Mouse (Mus musculus) adrenal gland, adult (tissue): ENCODE data around the gene Ssr2.
"Not testable (repeated sequence)": the region's sequence is repeated elsewhere in the genome, so short reads cannot be mapped to it uniquely, and the experiment has no call there.

Experiments used
- DNase-seq, 2 experiments: peaks; one replicate each; pipeline ENCODE4 v3.0.0; 2022 to 2023; ENCODE audit warnings: low spot score in 1 of 2; ENCODE audit not compliant: inconsistent age in 2 of 2

The Ssr2 gene

DNA sequence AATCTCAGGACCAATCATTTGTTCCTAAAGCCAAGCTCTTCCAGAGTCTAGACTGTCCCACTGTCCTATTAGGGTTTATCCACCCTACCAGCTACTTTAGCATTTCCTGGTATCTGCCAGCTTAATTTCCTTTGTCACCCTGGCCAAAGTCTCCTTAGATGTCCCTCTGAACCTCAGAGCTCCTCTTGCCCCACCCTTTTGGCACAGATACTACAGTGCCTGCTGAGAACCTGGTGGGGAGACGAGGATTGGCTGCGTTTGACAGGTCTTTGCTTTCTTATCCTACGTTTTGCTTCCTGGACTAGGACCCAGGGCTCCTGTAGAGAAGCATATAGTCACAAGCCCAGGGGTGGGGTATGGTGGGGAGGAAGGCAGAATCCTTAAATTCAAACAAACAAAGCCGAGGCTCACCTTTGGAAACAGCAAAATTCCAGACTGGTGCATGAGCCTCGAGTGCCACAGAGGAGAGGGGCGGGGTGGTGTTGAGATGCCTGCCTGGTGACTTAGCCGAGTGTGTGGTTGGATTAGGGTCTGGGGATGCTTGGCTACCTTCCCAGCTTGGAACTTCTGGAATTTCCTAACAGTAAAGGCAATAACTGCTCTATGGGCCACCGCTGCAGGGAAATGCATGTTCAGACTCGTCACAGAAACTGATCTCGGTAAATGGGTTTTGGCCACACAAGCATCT lies 18.4 kb downstream of the Ssr2 start:
- no peak for DNase-seq

DNA sequence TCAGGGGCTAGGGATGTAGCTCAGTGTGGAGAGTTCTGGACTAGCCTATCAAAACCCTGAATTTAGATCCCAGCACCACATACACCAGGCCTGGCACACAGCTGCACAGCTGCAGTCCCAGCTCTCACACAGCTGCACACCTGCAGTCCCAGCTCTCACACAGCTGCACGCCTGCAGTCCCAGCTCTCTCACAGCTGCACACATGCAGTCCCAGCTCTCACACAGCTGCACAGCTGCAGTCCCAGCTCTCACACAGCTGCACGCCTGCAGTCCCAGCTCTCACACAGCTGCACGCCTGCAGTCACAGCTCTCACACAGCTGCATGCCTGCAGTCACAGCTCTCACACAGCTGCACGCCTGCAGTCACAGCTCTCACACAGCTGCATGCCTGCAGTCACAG lies 20.9 kb downstream of the Ssr2 start:
- DNase-seq, result not testable (repeated sequence)

DNA sequence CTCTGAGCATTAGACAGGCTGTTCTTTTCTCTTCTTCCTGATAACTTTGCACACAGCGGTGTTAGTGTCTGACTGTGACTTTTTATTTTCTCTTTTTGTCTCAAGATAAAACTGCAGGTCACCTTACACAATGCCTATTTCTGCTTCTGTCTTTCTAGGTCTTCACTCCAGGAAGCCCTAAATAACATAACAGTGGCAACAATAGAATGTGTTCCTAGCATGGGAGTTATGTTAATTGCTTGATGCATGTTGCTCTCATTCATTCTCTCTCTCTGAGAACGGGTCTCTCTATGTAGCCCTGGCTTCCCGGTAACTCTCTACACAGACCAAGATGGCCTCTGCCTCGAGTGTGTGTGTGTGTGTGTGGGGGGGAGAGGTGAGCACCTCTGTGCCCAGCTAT lies 26.8 kb downstream of the Ssr2 start:
- no peak for DNase-seq

DNA sequence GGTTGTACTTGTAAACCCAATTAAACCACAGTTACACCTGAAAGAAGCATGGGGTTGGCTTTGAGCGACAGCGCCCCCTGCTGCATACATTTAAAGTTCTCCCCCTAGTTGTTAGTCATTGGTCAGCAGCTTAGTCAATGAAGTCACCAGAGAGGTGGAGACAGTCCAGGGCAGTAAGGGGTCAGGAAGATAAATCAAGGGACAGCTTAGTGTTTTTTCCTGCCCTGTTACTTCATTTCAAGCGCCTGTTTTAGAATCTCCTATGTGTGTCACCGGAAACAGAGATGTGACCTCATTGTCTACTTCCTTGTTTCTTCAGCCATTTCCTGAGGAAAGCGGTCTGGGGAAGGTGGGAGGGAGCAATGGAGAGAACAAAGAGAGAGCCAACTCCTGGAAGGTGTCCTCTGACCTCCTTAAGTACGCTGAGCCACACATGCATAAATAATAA lies 28.1 kb downstream of the Ssr2 start:
- DNase-seq, result peak; percentile 87 to 95

DNA sequence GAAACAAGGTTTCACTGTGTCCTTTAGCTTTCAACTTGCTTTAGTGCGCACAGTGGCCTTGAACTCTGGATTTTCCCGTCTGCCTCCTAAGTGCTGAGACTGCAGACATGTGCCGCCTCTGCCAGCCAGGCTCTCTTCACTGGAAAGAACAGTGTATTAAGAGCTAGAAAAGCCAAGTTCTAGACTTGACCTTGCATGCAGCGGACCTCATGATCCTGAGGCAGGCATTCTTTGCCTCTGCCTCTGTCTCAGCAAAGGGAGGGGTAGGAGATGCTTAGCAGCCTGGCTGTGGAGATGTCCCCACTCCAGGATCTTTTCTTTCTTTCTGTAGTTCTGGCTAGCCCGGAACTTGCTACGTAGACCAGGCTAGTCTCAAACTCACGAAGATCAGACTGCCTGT lies 29.2 kb downstream of the Ssr2 start:
- DNase-seq, result peak; percentile 54 to 71

DNA sequence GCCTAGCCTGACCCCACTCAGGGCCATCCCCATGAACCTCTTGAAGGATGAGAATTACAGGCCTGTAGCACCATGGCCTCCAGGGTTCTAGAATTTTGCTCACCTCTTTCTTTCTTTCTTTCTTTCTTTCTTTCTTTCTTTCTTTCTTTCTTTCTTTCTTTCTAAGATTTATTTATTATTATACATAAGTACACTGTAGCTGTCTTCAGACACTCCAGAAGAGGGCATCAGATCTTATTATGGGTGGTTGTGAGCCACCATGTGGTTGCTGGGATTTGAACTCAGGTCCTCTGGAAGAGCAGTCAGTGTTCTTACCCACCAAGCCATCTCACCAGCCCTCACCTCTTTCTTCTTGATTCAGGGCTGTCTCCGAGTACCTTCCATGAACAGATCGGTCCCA lies 30.0 kb downstream of the Ssr2 start, which contains the start of gene Arhgef2:
Gene Arhgef2, plus strand, starts transcription at position 301 of the 400 bp plus-strand sequence.
- DNase-seq, result not testable (repeated sequence)

DNA sequence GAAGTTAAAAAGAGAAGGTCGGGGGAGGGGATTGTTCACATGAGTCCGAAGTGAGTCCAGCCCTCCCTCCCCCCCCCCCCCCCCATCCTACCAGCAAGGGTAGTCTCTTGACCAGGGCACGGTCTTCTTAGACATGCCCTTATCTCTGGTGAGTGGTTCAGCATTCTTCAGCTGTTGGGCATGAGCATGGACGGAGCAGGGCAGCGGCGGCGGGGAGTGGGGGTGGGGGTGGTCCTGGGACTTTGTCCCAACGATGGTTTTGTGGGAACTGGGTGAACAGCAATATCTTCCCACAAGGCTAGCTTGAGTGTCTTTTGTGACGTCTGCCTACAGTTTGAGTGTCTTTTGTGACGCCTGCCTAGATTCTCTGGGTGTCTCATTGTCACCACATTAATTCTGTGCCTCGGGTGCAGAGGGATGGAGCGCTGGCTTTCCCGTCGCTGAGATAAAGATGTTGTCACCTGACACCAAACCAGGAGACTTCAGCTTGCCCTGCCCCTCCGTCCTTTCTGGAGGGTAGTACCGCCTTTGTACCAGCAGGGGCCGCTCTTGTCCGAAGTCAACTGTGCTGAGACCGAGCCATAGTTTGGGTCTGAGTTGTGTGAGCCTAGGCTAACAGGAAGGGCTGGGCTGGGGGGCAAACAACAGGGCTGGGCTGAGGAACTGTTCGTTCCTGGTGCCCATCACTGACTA lies 31.5 kb downstream of the Ssr2 start:
- peak; percentile 86 to 95 for DNase-seq

DNA sequence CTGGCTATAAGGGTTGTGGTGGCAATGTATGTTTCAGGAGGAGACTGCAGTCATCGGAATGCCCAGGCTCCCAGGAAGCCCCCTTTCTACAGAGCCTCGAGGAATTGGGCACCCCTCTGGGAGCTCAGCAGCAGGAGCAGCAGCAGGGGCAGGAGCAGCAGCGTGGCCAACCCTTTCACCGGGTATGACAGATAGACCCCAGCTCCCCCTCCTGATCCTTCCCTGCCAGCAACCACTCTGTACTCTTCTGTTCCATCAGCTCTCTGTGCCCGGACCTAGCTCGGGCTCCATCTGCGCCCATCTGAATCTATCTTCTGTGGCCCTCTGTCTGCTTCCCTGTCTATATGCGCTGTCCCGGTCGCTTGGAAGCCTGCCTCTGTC lies 32.1 kb downstream of the Ssr2 start:
- no peak for DNase-seq

DNA sequence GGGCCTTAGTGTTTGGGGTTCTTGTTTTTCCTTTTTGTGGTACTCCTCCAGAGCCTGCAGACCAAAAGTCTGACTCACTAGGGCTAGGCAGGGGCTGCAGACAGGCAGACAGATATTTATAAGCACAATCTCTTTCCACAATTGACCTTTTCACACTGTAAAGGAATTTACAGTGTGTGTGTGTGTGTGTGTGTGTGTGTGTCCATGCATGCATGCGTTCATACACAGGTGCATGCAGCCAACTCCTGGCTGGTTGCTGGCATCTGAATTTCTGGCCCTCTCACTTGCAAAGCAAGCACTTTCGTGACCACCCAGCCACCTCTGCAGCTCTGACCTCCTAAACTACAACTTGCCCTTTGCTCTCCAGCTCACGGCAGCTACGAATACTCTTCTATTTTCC lies 33.4 kb downstream of the Ssr2 start:
- DNase-seq, result no peak

DNA sequence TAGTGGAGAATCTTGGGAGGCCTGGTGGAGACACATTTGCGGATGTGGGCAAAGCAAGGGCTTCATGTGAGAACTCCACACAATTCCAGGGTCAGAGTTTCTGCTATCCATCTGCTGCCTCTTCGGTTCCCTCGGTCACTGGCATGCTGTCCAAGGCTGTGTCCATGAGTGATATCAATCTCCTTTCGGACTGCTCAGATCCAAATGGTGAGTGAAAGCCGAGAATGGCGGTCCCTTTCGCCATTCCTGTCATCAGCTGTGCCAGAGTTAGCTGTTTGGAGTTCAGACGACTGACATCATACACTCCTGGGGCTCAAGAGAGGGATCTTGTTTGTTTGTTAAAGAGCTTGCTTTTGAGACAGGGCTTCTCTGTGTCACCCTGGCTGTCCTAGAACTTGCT lies 38.7 kb downstream of the Ssr2 start:
- peak in 1 of 2 experiments; percentile 55 for DNase-seq

DNA sequence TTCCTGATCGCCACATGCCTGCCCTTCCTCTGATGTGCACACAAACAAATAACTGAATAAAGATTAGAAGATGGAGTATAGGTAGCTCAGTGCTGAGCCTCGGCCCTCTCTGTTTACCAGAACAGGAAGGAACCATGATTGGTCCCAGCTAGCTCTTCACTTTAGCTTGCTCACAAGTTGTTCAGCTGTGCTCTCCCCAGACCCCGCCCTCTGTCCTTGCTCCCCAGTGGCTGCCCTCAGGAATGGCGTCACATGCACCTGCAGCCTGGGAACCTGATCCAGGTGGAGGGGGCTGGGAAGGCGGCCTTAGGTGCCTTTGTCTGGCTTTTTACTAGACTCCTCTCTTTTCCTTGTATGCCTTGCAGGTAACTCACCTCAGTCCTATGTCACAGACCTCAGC lies 39.4 kb downstream of the Ssr2 start:
- no peak for DNase-seq

DNA sequence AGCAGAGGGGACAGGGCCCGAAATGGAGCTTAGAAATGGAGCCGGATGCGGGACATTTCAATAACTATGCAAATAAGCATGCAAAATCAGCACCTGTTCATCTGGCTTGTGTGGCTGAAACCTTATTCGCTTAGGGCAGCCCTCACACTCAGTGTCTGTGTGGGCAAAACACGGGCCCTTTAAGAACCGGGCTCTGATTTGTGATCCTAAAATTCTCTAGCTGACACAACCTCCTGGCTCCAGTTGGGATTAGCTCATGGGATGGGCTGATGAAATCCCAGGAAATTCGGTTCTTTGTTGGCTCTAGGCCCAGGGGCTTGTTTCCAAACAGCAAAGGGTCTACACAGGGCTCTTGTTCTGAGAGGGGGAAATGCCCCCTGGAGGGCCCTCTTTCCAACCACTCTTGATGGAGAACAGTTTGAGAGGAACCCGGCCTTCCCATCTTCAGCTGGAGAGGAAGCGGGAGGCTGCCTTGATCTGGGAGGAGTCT lies 40.3 kb downstream of the Ssr2 start:
- peak in 1 of 2 experiments; percentile 65 for DNase-seq

DNA sequence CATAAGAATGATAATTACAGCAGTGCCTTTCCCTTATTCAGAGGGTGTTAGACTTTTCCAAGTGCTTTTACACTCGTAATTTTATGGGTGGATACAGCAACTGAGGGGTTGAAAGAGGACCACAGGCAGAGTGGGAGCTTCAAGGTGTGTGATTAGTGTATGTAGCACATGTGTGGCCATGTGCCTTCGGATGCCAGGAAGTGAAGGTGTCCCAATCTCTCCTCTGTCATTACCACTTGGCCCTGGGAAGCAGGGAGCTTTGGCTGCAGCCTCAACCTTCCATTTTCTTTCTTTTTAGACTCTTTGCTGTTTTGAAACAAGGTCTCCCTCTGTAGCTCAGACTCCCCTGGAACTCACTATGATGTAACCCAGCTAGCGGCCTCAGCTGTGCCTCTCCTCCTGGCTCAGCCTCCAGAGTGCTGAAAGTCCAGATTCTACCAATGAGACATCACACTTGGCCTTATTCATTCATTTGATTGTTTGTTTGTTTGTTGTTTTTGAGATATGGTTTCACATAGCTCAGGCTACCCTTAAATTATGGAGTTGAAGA lies 41.4 kb downstream of the Ssr2 start:
- DNase-seq, result no peak

DNA sequence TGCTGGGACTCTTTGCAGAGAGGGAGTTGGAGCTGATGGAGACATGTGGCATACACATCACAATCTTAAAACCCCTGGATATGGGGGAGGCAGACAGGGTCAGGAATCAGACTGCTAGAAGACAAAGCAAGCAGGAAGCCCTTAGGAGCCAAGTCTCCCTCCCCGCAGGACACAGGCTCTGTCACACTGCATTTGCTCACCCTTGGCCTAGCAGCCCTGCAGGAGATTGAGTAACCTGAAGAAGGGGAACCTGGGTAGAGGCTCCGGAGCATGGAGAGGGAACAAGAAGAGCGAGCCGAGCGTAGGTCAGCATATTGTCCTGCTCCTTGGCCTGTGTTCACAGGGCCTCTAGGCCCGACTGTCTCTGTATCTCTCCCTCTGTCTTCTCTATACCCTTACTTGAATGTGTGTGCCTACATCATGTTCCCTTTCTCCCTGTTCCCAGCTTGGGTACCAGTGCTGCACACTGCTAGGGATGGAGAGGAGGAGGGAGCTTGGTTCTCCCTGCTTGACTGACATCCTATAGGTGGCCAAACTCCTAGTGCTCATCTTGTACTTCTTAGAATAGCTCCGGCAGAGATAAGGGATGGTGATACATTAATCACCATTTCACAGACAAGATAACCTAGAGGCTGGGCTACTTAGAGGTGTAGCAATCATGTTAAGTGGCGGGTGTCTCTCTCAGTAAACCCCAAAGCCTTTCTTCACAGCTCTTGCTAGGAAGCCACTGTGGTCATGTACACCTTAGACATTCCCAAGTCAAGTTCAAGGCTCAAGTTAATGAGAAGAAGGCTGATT lies 42.6 kb downstream of the Ssr2 start:
- DNase-seq, result no peak

DNA sequence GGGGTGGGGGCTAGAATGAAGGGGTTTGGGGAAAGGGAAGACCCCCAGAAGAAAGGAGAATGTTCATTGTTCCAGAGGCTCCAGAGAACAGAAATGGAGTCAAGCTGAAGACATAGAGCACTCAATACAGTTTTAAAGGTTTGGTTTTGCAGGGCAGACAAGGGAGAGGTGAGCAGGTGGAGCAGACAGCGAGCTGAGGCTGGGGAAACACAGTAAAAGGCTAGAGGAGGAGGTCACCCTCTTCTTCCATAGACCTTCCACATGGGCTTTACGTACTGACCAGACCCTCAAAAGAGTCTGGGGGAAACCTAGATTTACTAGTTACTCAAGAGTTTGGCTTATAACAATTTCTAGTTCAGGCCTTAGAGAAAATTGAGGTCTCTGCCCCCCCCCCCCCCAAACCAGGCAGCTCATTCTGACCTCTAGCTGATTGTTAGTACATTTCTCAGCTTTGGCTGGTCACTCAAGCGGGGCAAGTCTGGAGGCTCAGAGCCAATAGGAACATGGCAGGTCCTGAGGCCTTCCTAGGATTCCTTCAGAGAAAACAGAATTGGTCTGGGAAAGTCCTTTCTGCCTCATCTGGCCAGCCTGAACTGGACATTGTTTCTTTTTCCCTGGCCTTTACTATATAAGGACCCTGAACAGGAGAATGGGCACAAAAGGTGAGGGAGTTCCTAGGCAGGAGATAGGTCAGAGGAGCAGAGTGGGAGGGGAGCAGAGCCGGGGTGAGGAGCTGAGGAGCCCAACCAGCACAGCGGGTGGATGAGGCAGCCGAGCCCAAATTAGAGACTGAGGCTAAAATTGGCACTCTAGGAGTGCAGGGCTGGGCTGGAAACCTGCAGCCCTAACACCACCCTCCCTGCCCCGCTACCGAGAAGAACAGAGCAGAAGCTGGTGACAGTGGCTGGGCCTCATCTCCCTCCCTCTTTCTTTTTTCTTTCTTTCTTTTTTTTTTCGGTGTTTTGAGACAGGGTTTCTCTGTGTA lies 43.7 kb downstream of the Ssr2 start:
- DNase-seq, result peak in 1 of 2 experiments; percentile 19

DNA sequence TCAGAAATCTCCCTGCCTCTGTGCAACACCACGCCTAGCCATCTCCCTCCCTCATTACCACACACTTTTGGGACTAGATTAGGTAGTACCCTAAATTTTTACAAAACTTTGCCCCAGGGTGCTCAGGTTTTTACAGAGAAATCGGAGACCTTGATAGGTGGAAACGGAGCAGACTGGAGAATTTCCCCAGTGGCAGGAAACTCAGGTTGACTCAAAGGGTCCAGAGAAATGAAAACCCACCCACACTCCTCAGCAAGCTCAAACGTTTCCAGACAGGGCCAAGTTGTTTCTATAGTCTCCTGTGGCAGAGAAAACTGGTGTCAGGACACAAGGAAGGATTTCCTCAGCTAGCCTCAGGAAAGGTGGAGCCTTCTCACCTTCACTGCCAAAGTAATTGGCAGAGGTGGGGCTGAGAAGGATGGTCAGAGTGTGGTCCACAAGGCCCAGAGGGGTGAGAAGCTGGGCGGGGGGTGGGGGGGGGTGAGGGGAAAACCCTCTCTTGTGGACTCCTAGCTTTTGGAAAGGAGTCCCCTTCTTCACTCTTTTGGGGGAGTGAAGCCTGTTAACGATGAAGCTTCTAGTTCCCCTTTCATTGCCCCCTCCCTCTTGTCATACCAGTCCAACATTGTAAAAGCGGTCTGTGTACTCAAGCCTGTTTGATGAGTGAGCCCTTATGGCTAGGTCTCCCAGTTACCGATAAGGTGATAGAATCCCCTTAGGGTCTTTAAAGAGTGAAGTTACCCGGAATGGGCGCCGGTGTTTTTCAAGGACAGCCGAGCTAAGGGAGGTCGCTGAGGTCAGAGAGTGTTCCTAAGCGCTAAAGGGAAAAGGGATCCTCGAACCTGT lies 44.7 kb downstream of the Ssr2 start:
- DNase-seq, result peak in 1 of 2 experiments; percentile 27

DNA sequence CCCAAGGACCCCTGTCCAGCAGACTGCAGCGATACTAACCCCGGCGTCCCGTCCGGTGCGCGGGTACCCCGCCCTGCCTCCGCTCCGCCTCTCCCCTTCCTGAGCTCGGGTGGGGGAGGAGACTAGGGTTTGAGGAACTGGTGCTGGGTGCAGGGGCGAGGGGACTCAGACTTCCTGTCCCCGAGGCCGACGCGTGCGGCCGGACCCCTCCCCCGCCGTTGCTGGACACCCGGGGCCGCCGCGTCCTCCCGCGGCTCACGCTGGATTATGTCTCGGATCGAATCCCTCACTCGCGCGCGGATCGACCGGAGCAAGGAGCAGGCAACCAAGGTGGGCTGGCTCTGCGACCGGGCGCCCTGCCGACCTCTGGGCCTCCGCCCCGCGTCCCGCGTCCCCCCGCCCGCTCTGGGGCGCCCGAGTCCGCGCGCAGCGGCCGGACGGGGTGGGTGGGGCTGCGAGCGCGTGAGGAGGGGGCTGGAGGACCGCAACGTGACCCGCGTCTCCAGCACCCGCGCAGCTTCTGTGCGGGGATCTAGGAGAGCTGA lies 45.4 kb downstream of the Ssr2 start:
- DNase-seq, result peak; percentile 76 to 87

DNA sequence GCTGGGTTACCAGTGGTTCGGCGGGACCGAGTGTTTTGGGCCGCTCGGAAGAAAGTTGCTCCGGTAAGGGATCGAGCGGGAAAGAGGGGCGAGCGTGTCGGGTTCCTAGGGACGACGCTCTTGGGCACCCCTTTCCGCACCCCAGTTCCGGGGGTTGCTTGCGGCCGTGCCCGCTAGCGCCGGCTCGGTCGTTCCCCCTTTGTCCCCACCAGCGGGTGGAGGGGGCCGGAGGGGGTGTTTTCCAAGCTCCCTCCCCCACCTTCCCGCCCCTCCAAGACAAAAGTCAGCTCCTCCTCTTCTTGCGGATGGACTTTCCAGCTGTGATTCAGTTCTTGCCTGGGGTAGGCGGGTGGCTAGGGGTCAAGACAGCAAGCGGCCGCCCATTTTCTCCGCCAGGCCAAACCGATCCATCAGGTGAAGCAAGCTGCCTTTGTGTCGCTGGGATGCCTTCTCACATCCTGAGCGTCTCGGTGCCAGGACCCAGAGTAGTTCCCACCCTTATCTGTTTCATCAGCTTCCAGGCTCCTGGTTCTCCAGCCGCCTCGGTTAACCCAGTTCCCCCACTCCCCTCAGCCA lies 45.9 kb downstream of the Ssr2 start:
- DNase-seq, result peak in 1 of 2 experiments; percentile 68
